8 mouse cellular contexts compared by ENCODE assay signal in the genomic region with DNA sequence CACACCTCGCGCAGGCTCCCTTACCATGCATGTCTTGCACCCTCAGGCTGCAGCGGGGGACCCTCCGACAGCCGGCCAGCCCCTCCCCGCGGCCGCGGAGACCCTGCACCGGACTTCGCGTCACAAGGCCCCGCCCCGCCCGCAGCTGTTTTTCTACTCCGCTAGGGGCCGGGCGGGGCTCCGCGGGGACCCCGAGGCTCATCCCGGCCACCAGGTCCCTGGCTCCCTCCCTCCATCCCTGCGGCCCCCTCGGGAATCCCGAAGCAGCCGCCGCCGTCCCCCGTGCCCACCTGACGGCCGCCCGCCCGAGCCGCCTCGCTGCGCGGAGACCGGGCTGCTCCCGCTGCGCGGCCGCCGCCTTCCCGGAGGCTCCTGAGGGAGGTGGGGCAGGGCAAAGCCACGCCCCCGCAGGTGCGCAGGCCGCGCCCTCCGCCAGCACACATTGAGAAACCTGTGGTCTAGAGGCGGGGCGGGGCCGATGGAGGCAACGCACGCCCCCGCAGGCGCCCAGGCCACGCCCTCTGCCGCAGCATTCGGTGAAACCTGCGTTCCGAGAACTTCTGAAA. TPM values are rescaled to one million over a fixed set of nuclear protein-coding genes. Genes with fewer than 3 reads are reported as not detected.
DNase-seq lines count a peak whose midpoint lies in the region; ATAC-seq lines count a peak whose summit lies in the region.

A gene (minus strand): TSS at position 374 of the 566 bp plus-strand sequence.

- H3K4me1 ChIP-seq in hindbrain, embryonic 10.5 days (replicated peaks): peaks cover 27% of the 10 kb centered on the region
- H3K4me1 ChIP-seq in limb, embryonic 13.5 days: peaks cover 22% of the 10 kb centered on the region
- H3K4me1 ChIP-seq in midbrain, embryonic 14.5 days (ENCODE audit: control insufficient read depth, insufficient read depth, low read length): 0 out of 2 replicates have a peak, but pooled peaks cover 10% of the 10 kb centered on the region
- peaks cover 12% of the 10 kb centered on the region for H3K4me1 ChIP-seq in stomach, embryonic 15.5 days

- peaks cover 11% of the 10 kb centered on the region for H3K9me3 ChIP-seq in hindbrain, embryonic 10.5 days
- H3K9me3 ChIP-seq in limb, embryonic 13.5 days: peaks cover 9% of the 10 kb centered on the region; the same call in 1 of the 2 replicates
- H3K9me3 ChIP-seq in midbrain, embryonic 14.5 days (ENCODE audit: control insufficient read depth, low read length): peaks cover 5% of the 10 kb centered on the region; the same call in 1 of the 2 replicates
- no peaks in the 10 kb centered on the region for H3K9me3 ChIP-seq in stomach, embryonic 15.5 days

- H3K36me3 ChIP-seq in hindbrain, embryonic 10.5 days: no peaks in the 10 kb centered on the region
- H3K36me3 ChIP-seq in limb, embryonic 13.5 days: no peaks in the 10 kb centered on the region
- no peaks in the 10 kb centered on the region for H3K36me3 ChIP-seq in midbrain, embryonic 14.5 days (ENCODE audit: control insufficient read depth, insufficient read depth, low read length)
- H3K36me3 ChIP-seq in stomach, embryonic 15.5 days: no peaks in the 10 kb centered on the region

- H3K4me3 ChIP-seq in hindbrain, embryonic 10.5 days: peak within 1 kb of the TSS; percentile 74
- H3K4me3 ChIP-seq in limb, embryonic 13.5 days: peak within 1 kb of the TSS; percentile 65
- H3K4me3 ChIP-seq in midbrain, embryonic 14.5 days (replicated peaks; ENCODE audit: low read depth, low read length): peak within 1 kb of the TSS; percentile 43
- H3K4me3 ChIP-seq in stomach, embryonic 15.5 days (replicated peaks): peak within 1 kb of the TSS; percentile 62

- H3K27me3 ChIP-seq in hindbrain, embryonic 10.5 days (ENCODE audit: insufficient read depth, poor library complexity, severe bottlenecking): peaks cover 79% of the 10 kb centered on the region
- H3K27me3 ChIP-seq in limb, embryonic 13.5 days: peaks cover 69% of the 10 kb centered on the region
- peaks cover 31% of the 10 kb centered on the region for H3K27me3 ChIP-seq in midbrain, embryonic 14.5 days (ENCODE audit: control insufficient read depth, insufficient read depth, low read length)
- peaks cover 36% of the 10 kb centered on the region for H3K27me3 ChIP-seq in stomach, embryonic 15.5 days (replicated peaks)

- peak within 1 kb of the TSS; percentile 72 for H3K27ac ChIP-seq in hindbrain, embryonic 10.5 days
- no peak within 1 kb of the TSS for H3K27ac ChIP-seq in limb, embryonic 13.5 days
- no peak within 1 kb of the TSS for H3K27ac ChIP-seq in midbrain, embryonic 14.5 days (replicated peaks; ENCODE audit: low read depth, low read length)
- H3K27ac ChIP-seq in stomach, embryonic 15.5 days: no peak within 1 kb of the TSS

- peak; percentile 58; the same call in 1 of the 2 replicates for ATAC-seq in limb, embryonic 13.5 days (ENCODE audit: low FRiP score, low read depth)
- ATAC-seq in midbrain, embryonic 14.5 days (ENCODE audit: low FRiP score, low TSS enrichment): no peak
- ATAC-seq in stomach, embryonic 15.5 days (ENCODE audit: insufficient read depth, low FRiP score, low read depth): peak; percentile 75

- peak within 1 kb of the TSS; percentile 98 for H3K4me2 ChIP-seq in limb, embryonic 13.5 days (replicated peaks)
- peak within 1 kb of the TSS; percentile 86 for H3K4me2 ChIP-seq in midbrain, embryonic 14.5 days (ENCODE audit: low read length)
- H3K4me2 ChIP-seq in stomach, embryonic 15.5 days: peak within 1 kb of the TSS; percentile 79

- peak; percentile 62 to 76 for DNase-seq in adrenal gland, adult (ENCODE audit: inconsistent age in 2 of 2, low spot score in 1 of 2)
- DNase-seq in adrenal gland, postnatal 4 days (ENCODE audit: low spot score in 2 of 2): no peak
- DNase-seq in embryo, embryonic 10 days (ENCODE audit: low spot score): peak; percentile 67
- DNase-seq in hindbrain, embryonic 10.5 days (ENCODE audit: low spot score): peak; percentile 46
- peak; percentile 41 for DNase-seq in midbrain, embryonic 14.5 days
- DNase-seq in right cerebral cortex, postnatal 36 days (ENCODE audit: low spot score in 2 of 2): no peak

- peak within 1 kb of the TSS; percentile 71 for H3K9ac ChIP-seq in limb, embryonic 13.5 days
- H3K9ac ChIP-seq in midbrain, embryonic 14.5 days (replicated peaks; ENCODE audit: low read length): peak within 1 kb of the TSS; percentile 43; the same call in 1 of the 2 replicates
- H3K9ac ChIP-seq in stomach, embryonic 15.5 days: peak within 1 kb of the TSS; percentile 44; the same call in 1 of the 2 replicates

- WGBS in hindbrain, embryonic 10.5 days: under 1% methylated on average over 62 of the region's 62 CpGs
- under 1% methylated on average over 62 of the region's 62 CpGs for WGBS in limb, embryonic 13.5 days
- under 1% methylated on average over 62 of the region's 62 CpGs for WGBS in midbrain, embryonic 14.5 days
- under 1% methylated on average over 62 of the region's 62 CpGs for WGBS in stomach, embryonic 15.5 days

RNA-seq across cellular contexts. Expression of the gene that starts here (rescaled TPM):
- total RNA-seq in adrenal gland, postnatal 4 days (2021): 1 to 10 TPM; 2.6 to 3.9 TPM
- 2.9 and 7.1 TPM in 2 replicates for polyA plus RNA-seq in hindbrain, embryonic 10.5 days (2016; fragmentation: Nextera tagmentation; extraction: Ambion mirVana)
- 8.3 and 8.6 TPM in 2 replicates for polyA plus RNA-seq in limb, embryonic 13.5 days (2015; fragmentation: Nextera tagmentation; extraction: Ambion mirVana)
- 0.36 and 0.59 TPM in 2 replicates for polyA plus RNA-seq in midbrain, embryonic 14.5 days (2014; fragmentation: Nextera tagmentation; extraction: Ambion mirVana)
- polyA plus RNA-seq in stomach, embryonic 15.5 days (2015; fragmentation: Nextera tagmentation; extraction: Ambion mirVana): 9.7 and 10.4 TPM in 2 replicates

Comparison
In these comparisons a context has a peak if more than half of its experiments do, and no peak if none do; other contexts are left out.
1. DNase-seq: peak in adrenal gland, adult (2 of 2), embryo, embryonic 10 days (single experiment) and hindbrain, embryonic 10.5 days (single experiment); none in adrenal gland, postnatal 4 days (0 of 2) and right cerebral cortex, postnatal 36 days (0 of 2).
2. Peak in DNase-seq, H3K4me3 ChIP-seq, H3K9ac ChIP-seq and H3K4me2 ChIP-seq in midbrain, embryonic 14.5 days; RNA of the gene not detected or under 1 TPM.
3. Peak in every context shown above with its lines, with median percentiles within 50 percentile points of each other: H3K4me3 ChIP-seq, H3K4me2 ChIP-seq and H3K9ac ChIP-seq.